Mouse (Mus musculus): ENCODE data around the gene Gm7951. TPM values are rescaled to one million over a fixed set of nuclear protein-coding genes. Genes with fewer than 3 reads are reported as not detected.
"Not testable (repeated sequence)": the region's sequence is repeated elsewhere in the genome, so short reads cannot be mapped to it uniquely, and the experiment has no call there.

Gm7951 gene
- not detected in 2 replicates for polyA plus RNA-seq (2012; rRNA removed)

- 40% methylated on average over 1 of the region's 2 CpGs for WGBS
- DNase-seq (ENCODE audit: low read depth, low spot score): not testable (repeated sequence)
These were observed at the start of gene Gm7951 for GRCm38 (mm10) chr14:42117269-42117668. Gm7951 (minus strand) TSS chr14:42117369.

- not testable (repeated sequence) for DNase-seq (ENCODE audit: low read depth, low spot score)
- 84% methylated on average over 2 of the region's 2 CpGs for WGBS
These were observed 45.4 kb upstream of the Gm7951 start, which contains the start of gene Gm17027 for GRCm38 (mm10) chr14:42162522-42162921. Gm17027 (minus strand) TSS chr14:42162622.

GRCm38 (mm10) chr14:42134571-42134970 is 17.4 kb upstream of the Gm7951 start:
- 72% methylated on average over 7 of the region's 8 CpGs for WGBS
- not testable (repeated sequence) for DNase-seq (ENCODE audit: low read depth, low spot score)

GRCm38 (mm10) chr14:42133806-42134205 is 16.6 kb upstream of the Gm7951 start:
- 58% methylated on average over 12 of the region's 14 CpGs for WGBS
- DNase-seq (ENCODE audit: low read depth, low spot score): not testable (repeated sequence)

Other genes starting within 250 kb of the Gm7951 start
- not detected in 2 replicates for gene Gm7980, start 210.1 kb downstream of the Gm7951 start, polyA plus RNA-seq (2012; rRNA removed)
- gene 1700049E17Rik1, start 192.4 kb downstream of the Gm7951 start, polyA plus RNA-seq (2012; rRNA removed): not detected in 2 replicates
- gene 1700024B05Rik, start 173.4 kb downstream of the Gm7951 start, polyA plus RNA-seq (2012; rRNA removed): not detected in 2 replicates
- not detected in 2 replicates for gene Gm6401, start 149.4 kb downstream of the Gm7951 start, polyA plus RNA-seq (2012; rRNA removed)
- gene Gm3543, start 134.0 kb downstream of the Gm7951 start, polyA plus RNA-seq (2012; rRNA removed): not detected in 2 replicates
- not detected in 2 replicates for gene Gm17027, start 45.3 kb upstream of the Gm7951 start, polyA plus RNA-seq (2012; rRNA removed)
- gene Gm3573, start 73.4 kb upstream of the Gm7951 start, polyA plus RNA-seq (2012; rRNA removed): not detected in 2 replicates
- gene Gm17026, start 142.7 kb upstream of the Gm7951 start, polyA plus RNA-seq (2012; rRNA removed): not detected in 2 replicates
- gene Gm9611, start 180.0 kb upstream of the Gm7951 start, polyA plus RNA-seq (2012; rRNA removed): not detected in 2 replicates
- gene Gm7995, start 192.8 kb upstream of the Gm7951 start, polyA plus RNA-seq (2012; rRNA removed): not detected in 2 replicates

All from large intestine, adult 2 months (tissue).